Mouse (Mus musculus) spleen, adult 2 months (tissue): ENCODE results near the gene Gm2016.
"Not testable (repeated sequence)": the region's sequence is repeated elsewhere in the genome, so short reads cannot be mapped to it uniquely, and the experiment has no call there.

Source experiments
- CTCF ChIP-seq: fragments of 200-500 bp; IDR thresholded peaks from 2 replicates; pipeline ENCODE4 v1.5.1; 2011; ENCODE audit warnings: mild to moderate bottlenecking, inconsistent platforms; ENCODE audit not compliant: insufficient read depth, insufficient read length, insufficient replicate concordance; ENCODE audit errors: extremely low read depth
- POLR2A ChIP-seq: fragments of 200-500 bp; IDR thresholded peaks from 2 replicates; pipeline ENCODE4 v1.6.1; 2011; ENCODE audit warnings: low read depth, low read length, inconsistent platforms

- TF ChIP-seq CTCF, POLR2A: not testable (repeated sequence)
Measured at GRCm38 (mm10) chr12:87850657-87851056, 23.2 kb upstream of the Gm2016 start.
